Mouse (Mus musculus) cerebellum, postnatal 14 days (tissue): ENCODE results near the gene Dnttip1.
"Not testable (repeated sequence)": the region's sequence is repeated elsewhere in the genome, so short reads cannot be mapped to it uniquely, and the experiment has no call there.

Experiments
- DNase-seq, 2 experiments: peaks; one replicate each; pipeline ENCODE4 v3.0.0; 2021; ENCODE audit warnings: mixed read lengths in 2 of 2

Dnttip1 gene

GRCm38 (mm10) chr2:164783926-164784581 is 38.3 kb downstream of the Dnttip1 start:
- no peak for DNase-seq

GRCm38 (mm10) chr2:164784869-164785420 is 39.2 kb downstream of the Dnttip1 start:
- DNase-seq, result no peak

GRCm38 (mm10) chr2:164785481-164786387 is 40.0 kb downstream of the Dnttip1 start, which contains the start of gene Snx21:
Gene Snx21 (plus strand): TSS chr2:164785823.
- peak; percentile 81 to 90 for DNase-seq

- no peak for DNase-seq
Observed at GRCm38 (mm10) chr2:164786388-164786885, 40.7 kb downstream of the Dnttip1 start.

GRCm38 (mm10) chr2:164787032-164787431 is 41.2 kb downstream of the Dnttip1 start:
- DNase-seq, result no peak

GRCm38 (mm10) chr2:164787779-164788178 is 42.0 kb downstream of the Dnttip1 start:
- no peak for DNase-seq

- DNase-seq, result no peak
Observed at GRCm38 (mm10) chr2:164788411-164788810, 42.6 kb downstream of the Dnttip1 start.

- no peak for DNase-seq
Observed at GRCm38 (mm10) chr2:164790451-164790850, 44.7 kb downstream of the Dnttip1 start.

GRCm38 (mm10) chr2:164791841-164792261 is 46.1 kb downstream of the Dnttip1 start:
- peak in 1 of 2 experiments; percentile 56 for DNase-seq

- no peak for DNase-seq
Observed at GRCm38 (mm10) chr2:164792400-164793190, 46.8 kb downstream of the Dnttip1 start.

GRCm38 (mm10) chr2:164793236-164793635 is 47.5 kb downstream of the Dnttip1 start:
- peak; percentile 76 to 85 for DNase-seq

- no peak for DNase-seq
Observed at GRCm38 (mm10) chr2:164793772-164794171, 48.0 kb downstream of the Dnttip1 start.

GRCm38 (mm10) chr2:164794293-164794692 is 48.5 kb downstream of the Dnttip1 start:
- peak; percentile 94 to 98 for DNase-seq

- no peak for DNase-seq
Observed at GRCm38 (mm10) chr2:164795868-164796267, 50.1 kb downstream of the Dnttip1 start.

GRCm38 (mm10) chr2:164798554-164798953 is 52.8 kb downstream of the Dnttip1 start:
- DNase-seq, result not testable (repeated sequence)

- no peak for DNase-seq
Observed at GRCm38 (mm10) chr2:164800252-164801004, 54.6 kb downstream of the Dnttip1 start.

- no peak for DNase-seq
Observed at GRCm38 (mm10) chr2:164803201-164803920, 57.6 kb downstream of the Dnttip1 start.

GRCm38 (mm10) chr2:164803921-164804313 is 58.1 kb downstream of the Dnttip1 start:
- no peak for DNase-seq

- peak; percentile 99 for DNase-seq
Observed at GRCm38 (mm10) chr2:164804533-164805331, 58.9 kb downstream of the Dnttip1 start, which contains the start of the genes Acot8 and Zswim3. Gene Acot8 (minus strand): TSS chr2:164804882. Gene Zswim3 (plus strand): TSS chr2:164805098.

GRCm38 (mm10) chr2:164805332-164805718 is 59.5 kb downstream of the Dnttip1 start:
- no peak for DNase-seq
